Mouse (Mus musculus): ENCODE results near the gene Spats1. TPM values are rescaled to one million over a fixed set of nuclear protein-coding genes. Genes with fewer than 3 reads are reported as not detected.

The Spats1 gene
- total and polyA plus RNA-seq, 3 experiments: 2.5 to 2.7 (median 2.5) TPM

DNA sequence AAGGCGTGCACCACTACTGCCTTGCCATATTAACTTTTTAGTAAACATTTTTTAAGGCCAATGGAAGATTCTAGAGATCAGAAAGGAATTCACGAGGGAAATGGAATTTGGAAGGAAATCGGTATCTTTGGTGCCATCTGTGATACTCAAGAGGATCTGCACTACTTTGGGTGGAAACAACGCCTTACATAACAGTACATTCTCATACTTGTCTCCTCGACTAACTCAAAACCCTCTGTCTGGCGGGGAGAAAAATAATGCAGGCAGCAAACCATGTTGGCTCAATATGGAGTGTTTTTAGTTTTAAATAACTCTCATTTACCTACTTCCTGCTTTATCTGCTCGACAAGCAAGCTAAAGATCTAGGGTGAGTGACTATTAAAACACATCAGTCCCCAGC, 4.5 kb downstream of the Spats1 start:
- in situ Hi-C loops (cut with MboI; ENCODE audit: low pct_ligation_motif_present, low pct_unique_long_range_greater_than_20kb, low sequenced_read_pairs) (no loop called here), dilution Hi-C loops (cut with MboI; ENCODE audit: extremely low pct_ligation_motif_present, extremely low pct_unique_long_range_greater_than_20kb, low sequenced_read_pairs) (no loop called here)
- Histone ChIP-seq H3K4me2 (ENCODE audit: insufficient read depth, low read depth, poor library complexity, severe bottlenecking) (no peak overlapping the region), H3K27ac (ENCODE audit: insufficient read depth, low read depth) (no peak overlapping the region), H3K79me2 (replicated peaks; ENCODE audit: control insufficient read depth, extremely low read depth, insufficient read depth, poor library complexity, severe bottlenecking) (no peaks in the 10 kb centered on the region), H3K9ac (ENCODE audit: insufficient read depth, low read depth) (no peak overlapping the region), H3K4me3 (replicated peaks in 1 of 3; ENCODE audit: low read depth in 2 of 3, low read length in 2 of 3, poor library complexity in 1 of 3) (no peak overlapping the region), H3K4me1 (ENCODE audit: control insufficient read depth in 1 of 2, insufficient read depth in 2 of 2) (peaks cover 3 to 24% of the 10 kb centered on the region in 2 experiments; a peak in 2 of 4 replicates), H3K9me3 (replicated peaks; ENCODE audit: low read length) (peaks cover 5% of the 10 kb centered on the region), H3K36me3 (replicated peaks in 1 of 2; ENCODE audit: control insufficient read depth in 1 of 2, insufficient read depth in 1 of 2, low read length in 1 of 2) (no peaks in the 10 kb centered on the region), H3K27me3 (replicated peaks) (peaks cover 2% of the 10 kb centered on the region)
- DNase-seq (ENCODE audit: extremely low read depth): no peak
- no peak for TF ChIP-seq TCF12 (IDR thresholded peaks at IDR 0.05; ENCODE audit: low read depth, low read length)
- TF ChIP-seq MAZ (IDR thresholded peaks at IDR 0.05; ENCODE audit: low read depth, low read length): no peak
- TF ChIP-seq CTCF (conservative IDR thresholded peaks at IDR 0.05 in 1 of 2, IDR thresholded peaks at IDR 0.05 in 1 of 2; ENCODE audit: low read depth in 2 of 2, low read length in 2 of 2): no peak
- no peak for TF ChIP-seq POLR2AphosphoS2 (IDR thresholded peaks at IDR 0.05; ENCODE audit: low read depth, low read length)
- TF ChIP-seq NRF1 (IDR thresholded peaks at IDR 0.05; ENCODE audit: low read depth, low read length): no peak
- no peak for TF ChIP-seq ZMIZ1 (IDR thresholded peaks at IDR 0.05; ENCODE audit: low read depth, low read length)
- no peak for TF ChIP-seq MEF2A (IDR thresholded peaks at IDR 0.05; ENCODE audit: borderline replicate concordance, low read depth, low read length)
- TF ChIP-seq TBP (conservative IDR thresholded peaks at IDR 0.05; ENCODE audit: low read depth, low read length): no peak
- TF ChIP-seq USF1 (IDR thresholded peaks at IDR 0.05; ENCODE audit: low read depth, low read length): no peak
- TF ChIP-seq SMC3 (IDR thresholded peaks at IDR 0.05; ENCODE audit: low read depth, low read length): no peak
- TF ChIP-seq E2F4 (IDR thresholded peaks at IDR 0.05; ENCODE audit: insufficient replicate concordance, low read depth, low read length): no peak
- no peak for TF ChIP-seq NELFE (IDR thresholded peaks at IDR 0.05; ENCODE audit: low read depth, low read length)
- TF ChIP-seq ZC3H11A (IDR thresholded peaks at IDR 0.05; ENCODE audit: low read depth, low read length): no peak

DNA sequence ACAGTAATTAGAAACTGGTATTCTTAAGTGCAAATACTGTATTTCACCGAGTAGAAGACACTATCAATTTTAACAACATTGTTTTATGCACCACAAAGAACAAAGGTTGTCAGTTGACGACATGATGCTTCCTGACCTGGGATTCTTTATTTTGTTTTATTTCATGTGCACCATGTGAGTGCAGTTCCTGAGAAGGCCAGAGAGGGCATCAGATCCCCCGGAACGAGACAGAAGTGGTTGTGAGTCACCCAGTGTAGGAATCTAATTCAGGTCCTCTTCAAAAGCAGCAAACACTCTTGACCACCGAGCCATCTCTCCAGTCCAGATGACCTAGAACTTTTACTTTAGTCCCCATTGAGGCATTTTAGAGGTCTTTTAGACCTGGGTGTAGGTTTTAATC, 6.9 kb downstream of the Spats1 start:
- Histone ChIP-seq H3K27ac (ENCODE audit: insufficient read depth, low read depth) (no peak overlapping the region), H3K4me1 (ENCODE audit: control insufficient read depth in 1 of 2, insufficient read depth in 2 of 2) (peaks cover 3 to 12% of the 10 kb centered on the region in 2 experiments; a peak in 2 of 4 replicates), H3K4me3 (replicated peaks in 1 of 3; ENCODE audit: low read depth in 2 of 3, low read length in 2 of 3, poor library complexity in 1 of 3) (no peak overlapping the region), H3K4me2 (ENCODE audit: insufficient read depth, low read depth, poor library complexity, severe bottlenecking) (no peak overlapping the region), H3K36me3 (replicated peaks in 1 of 2; ENCODE audit: control insufficient read depth in 1 of 2, insufficient read depth in 1 of 2, low read length in 1 of 2) (no peaks in the 10 kb centered on the region), H3K27me3 (replicated peaks) (no peaks in the 10 kb centered on the region), H3K9me3 (replicated peaks; ENCODE audit: low read length) (peaks cover 5% of the 10 kb centered on the region), H3K79me2 (replicated peaks; ENCODE audit: control insufficient read depth, extremely low read depth, insufficient read depth, poor library complexity, severe bottlenecking) (no peaks in the 10 kb centered on the region), H3K9ac (ENCODE audit: insufficient read depth, low read depth) (no peak overlapping the region)
- in situ Hi-C loops (cut with MboI; ENCODE audit: low pct_ligation_motif_present, low pct_unique_long_range_greater_than_20kb, low sequenced_read_pairs): no loop called here
- DNase-seq (ENCODE audit: extremely low read depth): no peak
- TF ChIP-seq UBTF (IDR thresholded peaks at IDR 0.05; ENCODE audit: low read depth, low read length) (no peak), CTCF (conservative IDR thresholded peaks at IDR 0.05 in 1 of 2, IDR thresholded peaks at IDR 0.05 in 1 of 2; ENCODE audit: low read depth in 2 of 2, low read length in 2 of 2) (peak in 1 of 2 experiments; percentile 16; a peak in 1 of 4 replicates)
- dilution Hi-C loops (cut with MboI; ENCODE audit: extremely low pct_ligation_motif_present, extremely low pct_unique_long_range_greater_than_20kb, low sequenced_read_pairs): no loop called here

DNA sequence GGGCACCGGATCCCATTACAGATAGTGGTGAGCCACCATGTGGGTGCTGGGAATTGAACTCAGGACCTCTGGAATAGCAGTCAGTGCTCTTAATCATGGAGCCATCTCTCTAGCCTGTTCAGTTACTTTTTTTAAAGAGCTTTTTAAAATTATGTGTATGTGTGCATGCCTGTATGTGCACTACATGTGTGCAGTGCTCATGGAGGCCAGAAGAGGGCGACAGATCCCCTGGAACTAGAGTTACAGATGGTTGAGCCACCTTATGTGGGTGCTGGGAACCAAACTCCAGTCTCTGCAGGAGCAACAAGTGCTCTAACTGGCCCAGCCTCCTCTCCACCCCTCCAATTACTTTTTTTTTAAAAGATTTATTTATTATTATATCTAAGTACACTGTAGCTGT, 8.5 kb downstream of the Spats1 start:
- no peaks in the 10 kb centered on the region for H3K36me3 ChIP-seq (replicated peaks in 1 of 2; ENCODE audit: control insufficient read depth in 1 of 2, insufficient read depth in 1 of 2, low read length in 1 of 2)
- in situ Hi-C loops (cut with MboI; ENCODE audit: low pct_ligation_motif_present, low pct_unique_long_range_greater_than_20kb, low sequenced_read_pairs): no loop called here
- no peaks in the 10 kb centered on the region for H3K79me2 ChIP-seq (replicated peaks; ENCODE audit: control insufficient read depth, extremely low read depth, insufficient read depth, poor library complexity, severe bottlenecking)
- H3K4me3 ChIP-seq (replicated peaks in 1 of 3; ENCODE audit: low read depth in 2 of 3, low read length in 2 of 3, poor library complexity in 1 of 3): no peak overlapping the region
- DNase-seq (ENCODE audit: extremely low read depth): no peak
- dilution Hi-C loops (cut with MboI; ENCODE audit: extremely low pct_ligation_motif_present, extremely low pct_unique_long_range_greater_than_20kb, low sequenced_read_pairs): no loop called here
- H3K9me3 ChIP-seq (replicated peaks; ENCODE audit: low read length): peaks cover 5% of the 10 kb centered on the region
- H3K27ac ChIP-seq (ENCODE audit: insufficient read depth, low read depth): no peak overlapping the region
- H3K4me2 ChIP-seq (ENCODE audit: insufficient read depth, low read depth, poor library complexity, severe bottlenecking): no peak overlapping the region
- TF ChIP-seq JUN (IDR thresholded peaks at IDR 0.05; ENCODE audit: insufficient read depth, low read depth, low read length) (no peak), CTCF (conservative IDR thresholded peaks at IDR 0.05 in 1 of 2, IDR thresholded peaks at IDR 0.05 in 1 of 2; ENCODE audit: low read depth in 2 of 2, low read length in 2 of 2) (peak in 1 of 2 experiments; percentile 6; a peak in 1 of 4 replicates)
- no peak overlapping the region for H3K9ac ChIP-seq (ENCODE audit: insufficient read depth, low read depth)
- H3K27me3 ChIP-seq (replicated peaks): no peaks in the 10 kb centered on the region
- peaks cover 0 to 6% of the 10 kb centered on the region in 2 experiments; a peak in 2 of 4 replicates for H3K4me1 ChIP-seq (ENCODE audit: control insufficient read depth in 1 of 2, insufficient read depth in 2 of 2)

Data from CH12.LX (cell line).